32 mouse cellular contexts compared by ENCODE assay signal in the genomic region with DNA sequence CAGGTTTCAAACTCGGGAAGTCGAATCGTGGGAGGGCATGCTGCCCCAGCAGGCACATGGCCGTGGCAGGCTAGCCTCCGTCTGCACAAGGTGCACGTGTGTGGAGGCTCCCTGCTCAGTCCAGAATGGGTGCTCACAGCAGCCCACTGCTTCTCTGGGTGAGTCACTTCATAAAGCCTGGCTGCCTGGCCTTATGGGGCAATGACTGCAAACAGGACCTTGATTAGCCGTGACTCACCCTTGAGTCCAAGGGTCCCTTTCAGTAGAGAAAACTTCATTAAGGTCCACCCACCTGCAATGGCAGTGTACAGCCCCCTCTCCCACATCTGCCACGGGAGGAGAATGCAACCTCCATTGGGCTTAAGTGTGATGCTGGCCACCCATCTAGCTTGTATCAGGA. TPM values are rescaled to one million over a fixed set of nuclear protein-coding genes. Genes with fewer than 3 reads are reported as not detected.
DNase-seq lines count a peak whose midpoint lies in the region; ATAC-seq and TF ChIP-seq lines count a peak whose summit lies in the region.
"Had no signal": no experiment of that assay in that cellular context is flagged by ENCODE, and none has a peak within 500 bp of the region (broad histone marks: within the 10 kb centered on the region; RNA-seq: fewer than 3 reads in every experiment).

No protein-coding gene starts in this region.

- no peak overlapping the region for H3K9ac ChIP-seq in liver, embryonic 14.5 days (replicated peaks)
- no peak overlapping the region for H3K9ac ChIP-seq in liver, embryonic 12.5 days
- no peak overlapping the region for H3K9ac ChIP-seq in intestine, embryonic 14.5 days (ENCODE audit: low read length)
- no peak overlapping the region for H3K9ac ChIP-seq in stomach, embryonic 15.5 days
- H3K9ac ChIP-seq in forebrain, postnatal 0 days = no peak overlapping the region
- H3K9ac ChIP-seq: embryonic facial prominence, embryonic 15.5 days; limb, embryonic 15.5 days; lung, embryonic 15.5 days had no signal

- no peak for TF ChIP-seq EP300 in liver, embryonic 14.5 days (IDR thresholded peaks at IDR 0.05; ENCODE audit: low read depth)

- no peaks in the 10 kb centered on the region for H3K36me3 ChIP-seq in liver, embryonic 14.5 days (replicated peaks; ENCODE audit: control insufficient read depth, insufficient read depth, low read depth)
- H3K36me3 ChIP-seq in liver, embryonic 12.5 days = peaks cover 5% of the 10 kb centered on the region; the same call in 1 of the 2 replicates
- H3K36me3 ChIP-seq in intestine, embryonic 14.5 days (ENCODE audit: control insufficient read depth, insufficient read depth, low read length) = peaks cover 10% of the 10 kb centered on the region
- H3K36me3 ChIP-seq in stomach, embryonic 15.5 days = no peaks in the 10 kb centered on the region
- H3K36me3 ChIP-seq in forebrain, postnatal 0 days (ENCODE audit: insufficient read depth) = peaks cover 21% of the 10 kb centered on the region; the same call in 1 of the 2 replicates
- H3K36me3 ChIP-seq: lung, embryonic 15.5 days had no signal

- H3K4me3 ChIP-seq in liver, embryonic 14.5 days (ENCODE audit: insufficient read depth in 1 of 2, low read depth in 2 of 2, low read length in 2 of 2) = no peak overlapping the region
- H3K4me3 ChIP-seq in liver, embryonic 12.5 days = no peak overlapping the region
- H3K4me3 ChIP-seq in intestine, embryonic 14.5 days (ENCODE audit: low read depth, low read length) = no peak overlapping the region
- H3K4me3 ChIP-seq in stomach, embryonic 15.5 days (replicated peaks) = no peak overlapping the region
- no peak overlapping the region for H3K4me3 ChIP-seq in forebrain, postnatal 0 days (ENCODE audit: low read depth, low read length)
- H3K4me3 ChIP-seq in cerebellum, adult 2 months (replicated peaks; ENCODE audit: insufficient read depth, low read depth, low read length) = no peak overlapping the region
- H3K4me3 ChIP-seq: embryonic facial prominence, embryonic 15.5 days; limb, embryonic 15.5 days; lung, embryonic 15.5 days; megakaryocyte, embryonic 14.5 days had no signal

- H3K27ac ChIP-seq in liver, embryonic 14.5 days = no peak overlapping the region
- no peak overlapping the region for H3K27ac ChIP-seq in liver, embryonic 12.5 days
- no peak overlapping the region for H3K27ac ChIP-seq in intestine, embryonic 14.5 days (ENCODE audit: low read depth)
- no peak overlapping the region for H3K27ac ChIP-seq in stomach, embryonic 15.5 days
- H3K27ac ChIP-seq in forebrain, postnatal 0 days (ENCODE audit: low read depth, low read length) = no peak overlapping the region
- H3K27ac ChIP-seq in cerebellum, adult 2 months (ENCODE audit: insufficient read depth, low read length) = no peak overlapping the region
- H3K27ac ChIP-seq: embryonic facial prominence, embryonic 15.5 days; limb, embryonic 15.5 days; lung, embryonic 15.5 days had no signal

- 55% methylated on average over 8 of the region's 8 CpGs for WGBS in liver, embryonic 14.5 days (ENCODE audit: insufficient replicate concordance)
- 59% methylated on average over 8 of the region's 8 CpGs for WGBS in liver, embryonic 12.5 days (ENCODE audit: insufficient replicate concordance)
- WGBS in intestine, embryonic 14.5 days = 61% methylated on average over 8 of the region's 8 CpGs
- 64% methylated on average over 8 of the region's 8 CpGs for WGBS in stomach, embryonic 15.5 days
- 76% methylated on average over 8 of the region's 8 CpGs for WGBS in forebrain, postnatal 0 days
- 70% methylated on average over 8 of the region's 8 CpGs for WGBS in cerebellum, adult 2 months

- no peak for TF ChIP-seq CTCF in liver, embryonic 14.5 days (IDR thresholded peaks at IDR 0.05; ENCODE audit: low read depth)
- TF ChIP-seq CTCF in forebrain, postnatal 0 days (IDR thresholded peaks at IDR 0.05; ENCODE audit: low read depth) = no peak
- no peak for TF ChIP-seq CTCF in cerebellum, adult 2 months (IDR thresholded peaks at IDR 0.05; ENCODE audit: borderline replicate concordance, insufficient read depth, low read depth, low read length)

- H3K9me3 ChIP-seq in liver, embryonic 14.5 days (ENCODE audit: control insufficient read depth, low read length) = no peaks in the 10 kb centered on the region
- 0 out of 2 replicates have a peak, but pooled peaks cover 6% of the 10 kb centered on the region for H3K9me3 ChIP-seq in liver, embryonic 12.5 days (replicated peaks)
- no peaks in the 10 kb centered on the region for H3K9me3 ChIP-seq in intestine, embryonic 14.5 days (ENCODE audit: control insufficient read depth, low read length)
- H3K9me3 ChIP-seq in stomach, embryonic 15.5 days = no peaks in the 10 kb centered on the region
- no peaks in the 10 kb centered on the region for H3K9me3 ChIP-seq in forebrain, postnatal 0 days (ENCODE audit: low read length)
- H3K9me3 ChIP-seq: embryonic facial prominence, embryonic 15.5 days; limb, embryonic 15.5 days; lung, embryonic 15.5 days; megakaryocyte, embryonic 14.5 days had no signal

- H3K4me2 ChIP-seq in liver, embryonic 14.5 days (ENCODE audit: low read depth) = no peak overlapping the region
- H3K4me2 ChIP-seq in liver, embryonic 12.5 days = no peak overlapping the region
- H3K4me2 ChIP-seq in intestine, embryonic 14.5 days (ENCODE audit: low read length) = no peak overlapping the region
- no peak overlapping the region for H3K4me2 ChIP-seq in stomach, embryonic 15.5 days
- no peak overlapping the region for H3K4me2 ChIP-seq in forebrain, postnatal 0 days (ENCODE audit: low read depth)
- H3K4me2 ChIP-seq: embryonic facial prominence, embryonic 15.5 days; heart, embryonic 11.5 days; limb, embryonic 15.5 days; lung, embryonic 15.5 days had no signal

- no peaks in the 10 kb centered on the region; the same call in 1 of the 2 replicates for H3K27me3 ChIP-seq in liver, embryonic 14.5 days (ENCODE audit: control insufficient read depth, insufficient read depth, low read length)
- H3K27me3 ChIP-seq in liver, embryonic 12.5 days (replicated peaks) = peaks cover 15% of the 10 kb centered on the region
- no peaks in the 10 kb centered on the region for H3K27me3 ChIP-seq in intestine, embryonic 14.5 days (replicated peaks; ENCODE audit: control insufficient read depth, insufficient read depth, low read length)
- no peaks in the 10 kb centered on the region for H3K27me3 ChIP-seq in stomach, embryonic 15.5 days (replicated peaks)
- no peaks in the 10 kb centered on the region for H3K27me3 ChIP-seq in forebrain, postnatal 0 days (ENCODE audit: insufficient read depth, low read length)
- no peaks in the 10 kb centered on the region for H3K27me3 ChIP-seq in cerebellum, adult 2 months (ENCODE audit: control insufficient read depth, insufficient read depth, low read length)
- H3K27me3 ChIP-seq: embryonic facial prominence, embryonic 15.5 days; limb, embryonic 15.5 days; lung, embryonic 15.5 days had no signal

- 0 out of 2 replicates have a peak, but pooled peaks have one; percentile 23 for ATAC-seq in liver, embryonic 14.5 days (ENCODE audit: insufficient read depth)
- ATAC-seq in liver, embryonic 12.5 days = no peak; the same call in 1 of the 2 replicates
- ATAC-seq in intestine, embryonic 14.5 days (replicated peaks; ENCODE audit: low FRiP score, low TSS enrichment, low read depth) = peak; percentile 80
- peak; percentile 78 for ATAC-seq in stomach, embryonic 15.5 days (ENCODE audit: insufficient read depth, low FRiP score, low read depth)
- ATAC-seq in forebrain, postnatal 0 days = no peak
- ATAC-seq: activated CD4-positive, CD25-positive, alpha-beta regulatory T cell, adult 4 months; CD4-positive, CD25-positive, alpha-beta regulatory T cell, adult 4 months; forebrain, embryonic 14.5 days; hindbrain, embryonic 16.5 days had no signal

- TF ChIP-seq POLR2A in cerebellum, adult 2 months (IDR thresholded peaks at IDR 0.05; ENCODE audit: borderline replicate concordance, insufficient read depth, low read length) = no peak

- no peak for DNase-seq in liver, embryonic 14.5 days (ENCODE audit: low read depth in 3 of 3, low spot score in 3 of 3)
- DNase-seq in adrenal gland, adult 8-10 months = peak; percentile 73
- DNase-seq in intestine, embryonic 14.5 days (ENCODE audit: low spot score) = no peak
- DNase-seq in spleen, postnatal 4 days (ENCODE audit: low spot score in 2 of 2) = no peak
- DNase-seq in forebrain, postnatal 0 days = no peak
- DNase-seq in cerebellum, adult 2 months = no peak
- DNase-seq: cerebellum, adult 9-11 months; gastrocnemius, postnatal 10 days; heart, adult 11 months; kidney, adult 9 months; kidney, postnatal 4 days; lung, postnatal 36 days; midbrain, embryonic 14.5 days; thymus, adult 18-20 months; thymus, postnatal 4 days had no signal

- no peaks in the 10 kb centered on the region for H3K4me1 ChIP-seq in liver, embryonic 14.5 days (replicated peaks; ENCODE audit: control insufficient read depth in 2 of 2, insufficient read depth in 2 of 2, low read length in 1 of 2)
- H3K4me1 ChIP-seq in liver, embryonic 12.5 days = peaks cover 6% of the 10 kb centered on the region; the same call in 1 of the 2 replicates
- H3K4me1 ChIP-seq in intestine, embryonic 14.5 days (replicated peaks; ENCODE audit: control insufficient read depth, insufficient read depth, low read length) = no peaks in the 10 kb centered on the region
- H3K4me1 ChIP-seq in stomach, embryonic 15.5 days = 0 out of 2 replicates have a peak, but pooled peaks cover 5% of the 10 kb centered on the region
- H3K4me1 ChIP-seq in forebrain, postnatal 0 days (ENCODE audit: insufficient read depth) = no peaks in the 10 kb centered on the region
- H3K4me1 ChIP-seq in cerebellum, adult 2 months (ENCODE audit: control insufficient read depth, insufficient read depth, low read length) = no peaks in the 10 kb centered on the region
- H3K4me1 ChIP-seq: megakaryocyte, embryonic 14.5 days had no signal

RNA-seq across cellular contexts. Expression of a gene that starts 3.4 kb away (rescaled TPM):
- 0.51 and 0.93 TPM in 2 replicates for polyA plus RNA-seq in liver, embryonic 14.5 days (2012; rRNA removed)
- polyA plus RNA-seq in liver, embryonic 14.5 days (2014; fragmentation: Nextera tagmentation; extraction: Ambion mirVana) = 0.49 and 0.53 TPM in 2 replicates
- 0.42 and 0.69 TPM in 2 replicates for polyA plus RNA-seq in liver, embryonic 12.5 days (2016; fragmentation: Nextera tagmentation; extraction: Ambion mirVana)
- total RNA-seq in adrenal gland, adult 8-10 months (2022) = not detected
- 2.1 and 6.3 TPM in 2 replicates for polyA plus RNA-seq in intestine, embryonic 14.5 days (2014; fragmentation: Nextera tagmentation; extraction: Ambion mirVana)
- 3.5 and 4.7 TPM in 2 replicates for polyA plus RNA-seq in stomach, embryonic 15.5 days (2015; fragmentation: Nextera tagmentation; extraction: Ambion mirVana)
- total RNA-seq in forebrain, postnatal 0 days (2014; rRNA removed) = not detected in 2 replicates
- 0.92 and 1.2 TPM in 2 replicates for polyA plus RNA-seq in forebrain, postnatal 0 days (2015; fragmentation: Nextera tagmentation; extraction: Ambion mirVana)
- polyA plus RNA-seq in cerebellum, adult 2 months (2012; rRNA removed) = not detected in 2 replicates
- total RNA-seq: common myeloid progenitor, adult 5-6 weeks; gastrocnemius, postnatal 10 days; hematopoietic stem cell, adult 5-6 weeks; left cerebral cortex, postnatal 36 days had no signal
- polyA plus RNA-seq: activated CD4-positive, CD25-positive, alpha-beta regulatory T cell, adult 4 months; CD4-positive, CD25-positive, alpha-beta regulatory T cell, adult 4 months had no signal

RNA-seq across cellular contexts. Expression of a gene that starts 6.4 kb away (rescaled TPM):
- polyA plus RNA-seq in liver, embryonic 14.5 days (2012; rRNA removed) = 0.11 and 0.12 TPM in 2 replicates
- polyA plus RNA-seq in liver, embryonic 14.5 days (2014; fragmentation: Nextera tagmentation; extraction: Ambion mirVana) = 0.44 TPM in 1 of 2 replicates, not detected in the other
- polyA plus RNA-seq in liver, embryonic 12.5 days (2016; fragmentation: Nextera tagmentation; extraction: Ambion mirVana) = 0.29 TPM in 1 of 2 replicates, not detected in the other
- 1 to 10 TPM; 1.9 to 4.4 (median 2.4) TPM for total RNA-seq in adrenal gland, adult 8-10 months (2022)
- 0.66 and 0.89 TPM in 2 replicates for polyA plus RNA-seq in intestine, embryonic 14.5 days (2014; fragmentation: Nextera tagmentation; extraction: Ambion mirVana)
- polyA plus RNA-seq in stomach, embryonic 15.5 days (2015; fragmentation: Nextera tagmentation; extraction: Ambion mirVana) = 10.4 and 14.3 TPM in 2 replicates
- total RNA-seq in forebrain, postnatal 0 days (2014; rRNA removed) = 0.33 and 1.4 TPM in 2 replicates
- 3.8 and 4.2 TPM in 2 replicates for polyA plus RNA-seq in forebrain, postnatal 0 days (2015; fragmentation: Nextera tagmentation; extraction: Ambion mirVana)
- 0.16 TPM in 1 of 2 replicates, not detected in the other for polyA plus RNA-seq in cerebellum, adult 2 months (2012; rRNA removed)
- total RNA-seq: common myeloid progenitor, adult 5-6 weeks; hematopoietic stem cell, adult 5-6 weeks; left cerebral cortex, postnatal 36 days had no signal
- polyA plus RNA-seq: activated CD4-positive, CD25-positive, alpha-beta regulatory T cell, adult 4 months; CD4-positive, CD25-positive, alpha-beta regulatory T cell, adult 4 months; heart, embryonic 11.5 days; neural tube, embryonic 11.5 days had no signal

RNA-seq across cellular contexts. Expression of a gene that starts 27.1 kb away (rescaled TPM):
- polyA plus RNA-seq in liver, embryonic 14.5 days (2012; rRNA removed) = not detected in 2 replicates
- not detected in 2 replicates for polyA plus RNA-seq in liver, embryonic 14.5 days (2014; fragmentation: Nextera tagmentation; extraction: Ambion mirVana)
- polyA plus RNA-seq in liver, embryonic 12.5 days (2016; fragmentation: Nextera tagmentation; extraction: Ambion mirVana) = not detected in 2 replicates
- total RNA-seq in adrenal gland, adult 8-10 months (2022) = 1 to 10 TPM in 1 of 4 experiments, under 1 TPM in 2, not detected in 1; 0.43 to 1.1 (median 0.59) TPM
- polyA plus RNA-seq in intestine, embryonic 14.5 days (2014; fragmentation: Nextera tagmentation; extraction: Ambion mirVana) = not detected in 2 replicates
- polyA plus RNA-seq in stomach, embryonic 15.5 days (2015; fragmentation: Nextera tagmentation; extraction: Ambion mirVana) = 0.24 and 0.64 TPM in 2 replicates
- total RNA-seq in forebrain, postnatal 0 days (2014; rRNA removed) = not detected in 2 replicates
- 0.13 TPM in 1 of 2 replicates, not detected in the other for polyA plus RNA-seq in forebrain, postnatal 0 days (2015; fragmentation: Nextera tagmentation; extraction: Ambion mirVana)
- not detected in 2 replicates for polyA plus RNA-seq in cerebellum, adult 2 months (2012; rRNA removed)
- total RNA-seq: common myeloid progenitor, adult 5-6 weeks; hematopoietic stem cell, adult 5-6 weeks; left cerebral cortex, postnatal 36 days had no signal
- polyA plus RNA-seq: activated CD4-positive, CD25-positive, alpha-beta regulatory T cell, adult 4 months; brain, embryonic 14.5 days; CD4-positive, CD25-positive, alpha-beta regulatory T cell, adult 4 months; forebrain, embryonic 14.5 days; heart, embryonic 11.5 days; hindbrain, embryonic 16.5 days; midbrain, embryonic 14.5 days; neural tube, embryonic 11.5 days had no signal

RNA-seq across cellular contexts. Expression of a gene that starts 54.0 kb away (rescaled TPM):
- not detected in 2 replicates for polyA plus RNA-seq in liver, embryonic 14.5 days (2012; rRNA removed)
- not detected in 2 replicates for polyA plus RNA-seq in liver, embryonic 14.5 days (2014; fragmentation: Nextera tagmentation; extraction: Ambion mirVana)
- not detected in 2 replicates for polyA plus RNA-seq in liver, embryonic 12.5 days (2016; fragmentation: Nextera tagmentation; extraction: Ambion mirVana)
- not detected for total RNA-seq in adrenal gland, adult 8-10 months (2022)
- not detected in 2 replicates for polyA plus RNA-seq in intestine, embryonic 14.5 days (2014; fragmentation: Nextera tagmentation; extraction: Ambion mirVana)
- not detected in 2 replicates for polyA plus RNA-seq in stomach, embryonic 15.5 days (2015; fragmentation: Nextera tagmentation; extraction: Ambion mirVana)
- not detected in 2 replicates for total RNA-seq in forebrain, postnatal 0 days (2014; rRNA removed)
- not detected in 2 replicates for polyA plus RNA-seq in forebrain, postnatal 0 days (2015; fragmentation: Nextera tagmentation; extraction: Ambion mirVana)
- not detected in 2 replicates for polyA plus RNA-seq in cerebellum, adult 2 months (2012; rRNA removed)
- total RNA-seq: common myeloid progenitor, adult 5-6 weeks; gastrocnemius, postnatal 10 days; hematopoietic stem cell, adult 5-6 weeks; left cerebral cortex, postnatal 36 days had no signal
- polyA plus RNA-seq: activated CD4-positive, CD25-positive, alpha-beta regulatory T cell, adult 4 months; brain, embryonic 14.5 days; CD4-positive, CD25-positive, alpha-beta regulatory T cell, adult 4 months; embryonic facial prominence, embryonic 15.5 days; forebrain, embryonic 14.5 days; heart, embryonic 11.5 days; heart, postnatal 0 days; hindbrain, embryonic 16.5 days; limb, embryonic 15.5 days; lung, embryonic 15.5 days; midbrain, embryonic 14.5 days; neural tube, embryonic 11.5 days had no signal

Comparison
In these comparisons a context has a peak if more than half of its experiments do, and no peak if none do; other contexts are left out.
1. ATAC-seq: peak in liver, embryonic 14.5 days (single experiment), intestine, embryonic 14.5 days (single experiment) and stomach, embryonic 15.5 days (single experiment); none in liver, embryonic 12.5 days (single experiment) and forebrain, postnatal 0 days (single experiment).